In the genomic region with DNA sequence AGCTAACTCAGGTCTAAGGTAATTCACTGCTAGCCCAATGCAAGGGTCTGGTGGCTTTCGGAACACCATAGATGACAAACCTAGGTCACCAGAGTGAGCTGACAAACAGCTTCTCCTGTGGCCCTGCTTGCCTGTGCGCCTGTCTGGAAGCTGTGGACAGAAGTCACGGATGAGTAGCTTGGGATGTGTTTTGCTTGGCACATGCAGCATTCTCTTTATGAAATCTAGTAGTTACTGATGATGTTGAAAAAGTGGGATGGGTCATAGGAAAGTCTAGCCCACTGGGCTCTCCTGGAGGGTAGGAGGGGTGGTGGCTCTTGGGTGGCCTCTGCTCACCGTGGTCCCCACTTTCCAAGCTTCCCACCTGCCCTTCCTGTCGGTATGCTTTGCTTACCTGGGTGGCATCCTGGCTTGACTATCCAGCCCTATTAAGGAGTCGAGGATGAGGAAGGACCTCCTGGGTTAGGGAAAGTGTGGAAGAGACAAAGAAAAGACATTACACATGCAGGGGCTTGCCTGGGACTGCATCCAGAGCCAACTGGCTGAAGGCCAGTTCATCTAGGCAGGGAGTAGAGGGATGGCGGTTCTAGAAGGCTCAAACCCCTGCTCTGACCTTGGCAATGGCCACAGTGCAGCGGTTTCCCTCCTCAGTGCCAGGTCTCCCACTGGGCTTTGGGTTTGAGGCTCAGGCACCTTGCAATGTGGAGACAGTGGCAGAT, we compare ENCODE assay signal across 13 mouse cellular contexts. TPM values are rescaled to one million over a fixed set of nuclear protein-coding genes. Genes with fewer than 3 reads are reported as not detected.
DNase-seq lines count a peak whose midpoint lies in the region; ATAC-seq and TF ChIP-seq lines count a peak whose summit lies in the region.
"Had no signal": no experiment of that assay in that cellular context is flagged by ENCODE, and none has a peak within 500 bp of the region (broad histone marks: within the 10 kb centered on the region; RNA-seq: fewer than 3 reads in every experiment).

No protein-coding gene starts in this region.

- WGBS in kidney, embryonic 16.5 days: 64% methylated on average over 8 of the region's 8 CpGs
- WGBS in stomach, postnatal 0 days: 50% methylated on average over 8 of the region's 8 CpGs

- H3K9me3 ChIP-seq in kidney, embryonic 16.5 days (ENCODE audit: low read length): no peaks in the 10 kb centered on the region
- H3K9me3 ChIP-seq in stomach, postnatal 0 days (ENCODE audit: control insufficient read depth, low read length): no peaks in the 10 kb centered on the region

- TF ChIP-seq EP300 in stomach, postnatal 0 days (optimal IDR thresholded peaks at IDR 0.05): no peak

- H3K4me2 ChIP-seq in kidney, embryonic 16.5 days (replicated peaks; ENCODE audit: low read depth, low read length): no peak overlapping the region
- no peak overlapping the region for H3K4me2 ChIP-seq in stomach, postnatal 0 days (replicated peaks; ENCODE audit: low read depth)

- peaks cover 35% of the 10 kb centered on the region for H3K4me1 ChIP-seq in kidney, embryonic 16.5 days (ENCODE audit: insufficient read depth, low read length)
- peaks cover 5% of the 10 kb centered on the region for H3K4me1 ChIP-seq in stomach, postnatal 0 days (replicated peaks; ENCODE audit: control insufficient read depth, insufficient read depth)

- peak; percentile 46 for DNase-seq in heart, postnatal 4 days
- DNase-seq in heart, postnatal 36 days: no peak
- DNase-seq in right cerebral cortex, postnatal 10 days (ENCODE audit: low spot score in 2 of 2): peak; percentile 63 to 72
- no peak for DNase-seq in right cerebral cortex, adult 18-20 months
- DNase-seq in stomach, postnatal 0 days (ENCODE audit: low spot score): no peak
- no peak for DNase-seq in urinary bladder, adult 2 months (ENCODE audit: low spot score)
- DNase-seq in layer of hippocampus, postnatal 25 days (ENCODE audit: extremely low spot score in 1 of 2, low spot score in 1 of 2): no peak
- DNase-seq: adrenal gland, postnatal 10 days; thymus, adult 2 months had no signal

- no peak for TF ChIP-seq CTCF in stomach, postnatal 0 days (IDR thresholded peaks at IDR 0.05; ENCODE audit: low read depth)

- no peak for ATAC-seq in kidney, embryonic 16.5 days (ENCODE audit: low FRiP score, low TSS enrichment)
- no peak; the same call in 1 of the 2 replicates for ATAC-seq in stomach, postnatal 0 days (ENCODE audit: low FRiP score, low TSS enrichment)

- no peak overlapping the region for H3K9ac ChIP-seq in kidney, embryonic 16.5 days (replicated peaks; ENCODE audit: low read length)
- no peak overlapping the region for H3K9ac ChIP-seq in stomach, postnatal 0 days (ENCODE audit: low read length)

- H3K4me3 ChIP-seq in kidney, embryonic 16.5 days (ENCODE audit: low read length): no peak overlapping the region
- no peak overlapping the region for H3K4me3 ChIP-seq in stomach, postnatal 0 days (ENCODE audit: low read depth, low read length)

- H3K27ac ChIP-seq in kidney, embryonic 16.5 days (ENCODE audit: low read length): peak overlapping the region; percentile 68; the same call in 1 of the 2 replicates
- peak overlapping the region; percentile 70 for H3K27ac ChIP-seq in stomach, postnatal 0 days (replicated peaks)

- H3K36me3 ChIP-seq in kidney, embryonic 16.5 days (ENCODE audit: insufficient read depth, low read length): peaks cover 13% of the 10 kb centered on the region
- H3K36me3 ChIP-seq in stomach, postnatal 0 days (ENCODE audit: control insufficient read depth, insufficient read depth, low read length): peaks cover 7% of the 10 kb centered on the region; the same call in 1 of the 2 replicates

- H3K27me3 ChIP-seq in kidney, embryonic 16.5 days (ENCODE audit: insufficient read depth, low read length): no peaks in the 10 kb centered on the region
- H3K27me3 ChIP-seq in stomach, postnatal 0 days (ENCODE audit: control insufficient read depth, insufficient read depth, low read length): no peaks in the 10 kb centered on the region

- intact Hi-C loops in heart, postnatal 36 days (cut with DNase I): no loop called here

RNA-seq across cellular contexts. Expression of gene Col27a1, which starts 12.5 kb away (rescaled TPM):
- total RNA-seq in heart, postnatal 4 days (2021): 1 to 10 TPM; 6.5 TPM
- 1 to 10 TPM; 1.1 to 1.4 TPM for total RNA-seq in heart, postnatal 36 days (2021)
- 7.3 and 7.8 TPM in 2 replicates for polyA plus RNA-seq in kidney, embryonic 16.5 days (2015; fragmentation: Nextera tagmentation; extraction: Ambion mirVana)
- polyA plus RNA-seq in stomach, postnatal 0 days (2015; fragmentation: Nextera tagmentation; extraction: Ambion mirVana): 5.3 and 6.2 TPM in 2 replicates
- polyA plus RNA-seq in urinary bladder, adult 2 months (2012; rRNA removed): 12.3 and 13.3 TPM in 2 replicates
- 1 to 10 TPM; 3.0 to 4.7 TPM for total RNA-seq in layer of hippocampus, postnatal 25 days (2021)

RNA-seq across cellular contexts. Expression of gene Kif12, which starts 54.4 kb away (rescaled TPM):
- total RNA-seq in heart, postnatal 4 days (2021): not detected
- total RNA-seq in heart, postnatal 36 days (2021): not detected
- 147 and 153 TPM in 2 replicates for polyA plus RNA-seq in kidney, embryonic 16.5 days (2015; fragmentation: Nextera tagmentation; extraction: Ambion mirVana)
- polyA plus RNA-seq in stomach, postnatal 0 days (2015; fragmentation: Nextera tagmentation; extraction: Ambion mirVana): 4.0 and 4.7 TPM in 2 replicates
- polyA plus RNA-seq in urinary bladder, adult 2 months (2012; rRNA removed): not detected in 2 replicates
- not detected for total RNA-seq in layer of hippocampus, postnatal 25 days (2021)
- total RNA-seq: common myeloid progenitor, adult 5-6 weeks; gastrocnemius, adult 8-10 months; neutrophil, adult 5-6 weeks had no signal

Comparison
In these comparisons a context has a peak if more than half of its experiments do, and no peak if none do; other contexts are left out.
1. DNase-seq: peak in heart, postnatal 4 days (single experiment) and right cerebral cortex, postnatal 10 days (2 of 2); none in heart, postnatal 36 days (0 of 2), right cerebral cortex, adult 18-20 months (single experiment), stomach, postnatal 0 days (single experiment), urinary bladder, adult 2 months (single experiment) and layer of hippocampus, postnatal 25 days (0 of 2).